Mouse (Mus musculus) CH12.LX (cell line): ENCODE results near the gene Mef2a.

ENCODE experiments used
- CHD2 ChIP-seq: IDR thresholded peaks from 2 replicates; pipeline ENCODE4 v1.6.1; 2011; ENCODE audit warnings: low read length, improper control_type of control experiment
- CTCF ChIP-seq, 2 experiments: IDR thresholded peaks in 1 of 2; conservative IDR thresholded peaks in 1 of 2; 2 replicates each; pipeline ENCODE4 v1.5.1; 2011 to 2012; ENCODE audit warnings: low read depth in 2 of 2, low read length in 2 of 2, improper control_type of control experiment in 1 of 2, inconsistent platforms in 1 of 2, mild to moderate bottlenecking in 1 of 2, moderate library complexity in 1 of 2
- E2F4 ChIP-seq: IDR thresholded peaks from 2 replicates; pipeline ENCODE4 v1.6.1; 2011; ENCODE audit warnings: low read depth, low read length, improper control_type of control experiment; ENCODE audit not compliant: insufficient replicate concordance
- EP300 ChIP-seq: IDR thresholded peaks from 2 replicates; pipeline ENCODE4 v1.6.1; 2011; ENCODE audit warnings: low read length, improper control_type of control experiment
- GABPA ChIP-seq: IDR thresholded peaks from 2 replicates; pipeline ENCODE4 v1.6.1; 2012; ENCODE audit warnings: low read depth, low read length, improper control_type of control experiment, inconsistent platforms; ENCODE audit not compliant: insufficient replicate concordance
- JUND ChIP-seq: conservative IDR thresholded peaks from 2 replicates; pipeline ENCODE4 v1.6.1; 2011; ENCODE audit warnings: low read depth, low read length, improper control_type of control experiment
- MAFK ChIP-seq: IDR thresholded peaks from 2 replicates; pipeline ENCODE4 v1.6.1; 2011; ENCODE audit warnings: low read length, improper control_type of control experiment; ENCODE audit not compliant: insufficient replicate concordance
- MYC ChIP-seq: IDR thresholded peaks from 2 replicates; pipeline ENCODE4 v1.6.1; 2011; ENCODE audit warnings: low read depth, mild to moderate bottlenecking, improper control_type of control experiment, low read length
- NELFE ChIP-seq: IDR thresholded peaks from 2 replicates; pipeline ENCODE4 v1.6.1; 2011; ENCODE audit warnings: low read depth, low read length, improper control_type of control experiment
- NRF1 ChIP-seq: IDR thresholded peaks from 2 replicates; pipeline ENCODE4 v1.6.1; 2014; ENCODE audit warnings: low read depth, mild to moderate bottlenecking, inconsistent platforms, low read length, improper control_type of control experiment, moderate library complexity
- POLR2A ChIP-seq: IDR thresholded peaks from 2 replicates; pipeline ENCODE4 v1.6.1; 2011; ENCODE audit warnings: low read depth, mild to moderate bottlenecking, improper control_type of control experiment, low read length
- TCF12 ChIP-seq: IDR thresholded peaks from 2 replicates; pipeline ENCODE4 v1.6.1; 2014; ENCODE audit warnings: low read depth, mild to moderate bottlenecking, inconsistent platforms, low read length, improper control_type of control experiment
- USF1 ChIP-seq: IDR thresholded peaks from 2 replicates; pipeline ENCODE4 v1.6.1; 2014; ENCODE audit warnings: low read depth, mild to moderate bottlenecking, inconsistent platforms, low read length, improper control_type of control experiment

- TF ChIP-seq EP300 (no peak), TCF12 (no peak), JUND (no peak), MAFK (no peak), POLR2A (no peak), CHD2 (no peak), CTCF (conservative IDR thresholded peaks at IDR 0.05 in 1 of 2, IDR thresholded peaks at IDR 0.05 in 1 of 2; ENCODE audit: low read depth in 2 of 2, low read length in 2 of 2) (no peak), NELFE (no peak), E2F4 (no peak), NRF1 (no peak), GABPA (no peak), MYC (no peak), USF1 (no peak)
These were observed 112.7 kb downstream of the Mef2a start for GRCm38 (mm10) chr7:67259828-67260563.
